Mouse (Mus musculus) urinary bladder, adult 2 months (tissue): ENCODE results near the gene Calr. TPM values are rescaled to one million over a fixed set of nuclear protein-coding genes. Genes with fewer than 3 reads are reported as not detected.

Experiments used
- DNase-seq: peaks from one replicate; pipeline ENCODE4 v3.0.0; 2022; ENCODE audit warnings: low spot score
- polyA plus RNA-seq: library from polyadenylated mRNA; depleted of rRNA; stranded (reverse); fragments of >200 nt; gene quantifications from 2 replicates; pipeline ENCODE4 v1.2.3, GENCODE M21; 2012

Calr gene
- polyA plus RNA-seq, 1 experiment, result 362 TPM

GRCm38 (mm10) chr8:84815547-84815946 is 31.2 kb downstream of the Calr start:
- peak; percentile 96 for DNase-seq

GRCm38 (mm10) chr8:84814555-84815441 is 31.9 kb downstream of the Calr start:
- DNase-seq, result no peak

DNA sequence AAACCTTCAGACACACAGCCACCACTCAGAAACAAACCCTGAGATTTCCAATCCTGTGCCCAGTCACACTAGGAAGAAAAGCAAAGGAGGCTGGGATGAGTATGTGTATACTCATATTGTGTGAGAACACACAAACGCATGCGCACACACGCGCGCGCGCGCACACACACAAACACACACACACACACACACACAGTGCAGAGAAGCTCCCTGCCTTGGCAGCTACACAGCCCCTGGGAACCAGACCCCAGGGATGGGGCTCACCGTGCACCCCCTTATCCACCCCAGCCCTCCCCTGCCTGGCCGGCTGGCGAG is 32.5 kb downstream of the Calr start:
- no peak for DNase-seq

- DNase-seq, result no peak
Measured at GRCm38 (mm10) chr8:84813830-84814229, 32.9 kb downstream of the Calr start.

DNA sequence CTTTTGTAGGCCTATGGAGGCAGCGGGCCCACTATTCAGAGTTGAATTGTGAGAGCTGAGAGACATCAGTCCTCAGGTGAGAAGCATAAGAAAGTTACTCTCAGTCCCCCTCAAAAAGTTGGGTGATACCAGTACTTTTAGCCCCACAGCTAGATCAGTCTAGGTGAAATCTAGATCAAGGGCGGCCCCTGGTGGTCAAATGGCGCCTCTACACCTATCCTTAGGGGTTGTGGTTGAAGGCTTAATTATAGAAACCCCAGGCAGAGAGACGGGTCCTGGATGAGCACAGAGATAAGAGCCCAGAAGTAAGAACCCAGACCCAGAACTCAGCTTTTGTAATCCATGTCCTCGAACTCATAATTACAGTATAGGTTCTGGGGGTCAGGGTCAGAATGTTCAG is 33.7 kb downstream of the Calr start:
- peak; percentile 67 for DNase-seq

- DNase-seq, result no peak
Measured at GRCm38 (mm10) chr8:84811303-84811702, 35.4 kb downstream of the Calr start.

DNA sequence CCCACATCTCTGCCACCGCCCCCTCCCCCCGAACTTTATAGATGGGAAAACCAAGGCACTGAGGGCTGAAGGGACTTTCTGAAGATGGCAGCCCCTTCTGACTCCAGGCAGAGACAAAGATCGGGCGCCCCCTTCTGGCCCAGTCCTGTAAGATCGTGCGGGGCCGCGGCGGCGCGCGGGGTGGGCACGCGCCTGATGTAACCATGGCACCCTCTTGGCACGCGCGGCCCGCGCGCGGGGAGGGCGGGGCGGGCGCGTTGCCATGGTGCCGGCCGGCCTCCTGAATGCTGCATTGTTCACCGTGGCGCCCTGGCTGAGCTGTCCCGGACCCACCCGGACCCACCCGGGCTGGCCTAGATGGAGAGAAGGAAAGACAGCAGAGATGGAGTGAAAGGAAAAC is 35.8 kb downstream of the Calr start:
- DNase-seq, result peak; percentile 94

GRCm38 (mm10) chr8:84809941-84810280 is 36.8 kb downstream of the Calr start:
- DNase-seq, result no peak

DNA sequence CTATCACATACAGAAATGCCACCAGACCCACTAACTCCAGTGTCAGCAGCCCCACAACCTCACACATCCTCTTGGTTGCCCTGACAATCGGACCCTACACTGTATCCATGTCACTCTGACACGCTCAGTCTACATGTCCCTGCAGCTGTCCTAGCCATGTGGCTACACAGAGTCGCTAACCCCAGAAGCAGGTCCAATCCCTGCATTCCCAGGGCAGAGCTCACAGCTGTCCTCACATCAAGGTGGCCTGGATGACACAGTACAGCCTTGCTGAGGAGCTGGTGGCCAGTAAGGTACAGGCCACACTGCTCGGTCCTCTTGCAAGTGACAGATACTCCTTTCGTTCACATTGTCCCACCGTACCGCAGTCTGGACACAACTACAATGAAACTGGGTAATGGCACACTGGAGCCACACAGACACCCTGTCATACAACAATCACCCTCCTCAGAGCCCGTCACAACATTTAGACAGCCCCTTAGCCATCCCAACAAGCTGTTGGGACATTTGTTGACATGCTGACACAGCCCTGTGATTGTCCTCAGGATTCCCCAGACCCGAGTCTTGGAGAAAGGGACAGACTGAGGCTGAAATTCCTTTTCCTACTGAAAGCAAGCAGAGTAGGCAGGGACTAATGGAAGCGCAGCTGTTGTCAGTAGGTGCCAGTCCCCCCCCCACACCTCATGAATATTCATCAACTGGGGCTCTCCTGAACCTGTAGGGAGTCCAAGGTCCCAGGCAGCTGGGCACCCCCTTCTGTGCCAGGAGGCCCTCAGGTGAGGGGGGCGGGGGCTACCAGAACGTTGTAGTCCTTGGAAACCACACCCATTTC is 37.4 kb downstream of the Calr start:
- DNase-seq, result no peak

DNA sequence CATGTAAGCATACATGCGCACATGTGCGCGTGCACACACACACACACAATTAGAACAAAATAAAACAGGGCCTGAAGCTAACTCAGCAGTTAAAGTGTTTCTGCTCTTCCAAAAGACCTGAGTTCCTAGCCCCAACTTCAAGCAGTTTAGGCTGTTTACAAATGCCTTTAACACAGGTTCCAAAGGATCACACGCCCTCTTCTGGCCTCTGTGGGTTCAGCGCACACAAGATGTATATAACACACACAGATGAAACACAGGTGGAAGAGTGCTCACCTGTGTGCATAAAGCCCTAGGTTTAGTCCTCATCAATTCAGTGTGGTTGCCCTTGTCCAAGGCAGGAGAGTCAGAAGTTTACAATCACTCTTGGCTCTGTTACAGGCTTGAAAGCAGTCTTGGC is 40.7 kb downstream of the Calr start:
- no peak for DNase-seq

DNA sequence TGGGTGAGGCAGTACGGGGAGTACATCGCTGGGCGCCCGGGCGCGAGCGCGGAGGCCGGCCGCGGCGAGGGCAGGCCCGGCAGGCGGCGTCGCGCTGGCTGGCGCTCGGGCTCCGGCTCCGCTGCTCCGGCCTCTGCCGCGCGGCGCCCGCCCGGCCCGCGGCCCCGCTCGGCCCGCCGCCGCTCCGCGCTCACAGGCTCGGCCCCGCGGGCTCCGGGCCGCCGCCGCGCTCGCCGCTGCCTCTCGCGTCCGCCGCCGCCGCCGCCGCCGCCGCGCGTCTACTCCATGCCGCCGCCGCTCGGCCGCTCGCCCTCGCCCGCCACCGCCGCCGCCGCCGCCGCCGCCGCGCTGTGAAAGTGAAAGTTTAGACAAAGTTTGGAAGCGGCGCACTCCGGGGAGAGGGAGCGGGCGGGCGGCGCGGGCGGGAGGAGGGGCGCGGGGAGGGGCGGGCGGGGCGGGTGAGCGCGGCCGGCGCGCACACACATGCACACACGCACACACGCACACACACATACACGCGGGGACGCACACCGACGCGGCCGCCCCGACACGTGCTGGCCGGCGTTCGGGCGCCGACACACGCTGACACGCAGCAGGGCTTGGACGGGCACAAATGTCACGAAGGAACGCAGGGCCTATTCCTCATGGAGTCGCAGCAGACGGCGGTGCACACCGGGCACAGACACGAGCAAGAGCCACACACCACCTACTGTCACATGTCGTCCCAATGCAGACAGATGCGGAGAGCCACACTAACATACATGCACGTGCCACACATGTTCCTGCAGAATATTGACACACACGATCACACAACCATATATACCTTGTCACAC is 46.5 kb downstream of the Calr start, which contains the start of gene Nfix:
Gene Nfix, minus strand, starts transcription at position 346 of the 833 bp plus-strand sequence.
- peak; percentile 60 for DNase-seq

GRCm38 (mm10) chr8:84799136-84799931 is 47.4 kb downstream of the Calr start:
- DNase-seq, result peak; percentile 69

DNA sequence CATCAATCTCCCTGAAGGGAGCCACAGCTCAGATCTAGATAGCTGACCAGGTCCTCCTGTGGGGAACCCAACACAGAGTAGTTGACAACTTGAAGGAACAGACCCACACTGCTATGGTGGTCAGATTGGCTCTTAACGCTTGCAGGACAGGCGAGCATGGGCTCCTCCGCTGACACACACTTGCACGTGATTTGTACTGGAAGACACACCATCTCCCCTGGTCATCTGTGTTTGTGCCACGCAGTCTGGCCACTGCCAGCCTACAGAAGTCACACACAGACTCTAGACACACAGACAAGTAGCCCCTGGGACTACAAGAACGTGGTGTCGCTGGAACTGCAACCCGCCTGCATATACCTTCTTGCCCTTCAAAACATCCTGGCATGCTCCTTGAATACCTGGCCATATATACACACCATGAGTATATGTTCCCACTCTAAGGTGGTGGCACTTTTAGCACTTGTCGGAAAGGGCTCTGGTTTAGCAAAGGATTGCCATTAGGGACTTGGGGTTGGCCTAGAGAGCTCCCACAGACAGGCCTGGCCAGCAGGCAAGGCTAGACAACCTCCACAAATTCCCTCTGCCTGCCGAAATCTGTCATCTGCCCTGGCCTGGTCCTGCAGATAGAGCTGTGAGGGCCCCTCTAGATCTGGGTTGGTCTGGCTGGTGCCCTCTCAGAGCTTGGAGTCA is 48.1 kb downstream of the Calr start:
- DNase-seq, result no peak

DNA sequence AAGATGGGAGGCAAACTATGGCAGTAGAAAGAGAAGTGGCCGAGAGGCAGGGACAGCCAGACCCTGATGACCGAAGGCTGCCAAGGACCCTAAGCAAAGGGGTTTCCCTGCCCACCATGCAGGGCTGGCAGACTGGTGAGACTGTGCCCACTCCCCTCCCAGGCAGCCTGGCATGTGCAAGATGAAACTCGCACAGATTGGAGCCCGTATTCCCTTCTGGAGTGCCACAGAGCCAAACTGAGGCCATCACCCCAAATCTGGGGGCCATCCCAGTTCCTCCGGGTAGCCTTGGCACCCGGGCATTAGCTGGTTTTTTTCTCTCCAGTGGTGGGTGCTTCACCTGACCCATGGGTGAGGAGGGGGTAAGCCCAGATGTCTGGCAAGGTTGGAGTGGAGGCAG is 48.8 kb downstream of the Calr start:
- no peak for DNase-seq

DNA sequence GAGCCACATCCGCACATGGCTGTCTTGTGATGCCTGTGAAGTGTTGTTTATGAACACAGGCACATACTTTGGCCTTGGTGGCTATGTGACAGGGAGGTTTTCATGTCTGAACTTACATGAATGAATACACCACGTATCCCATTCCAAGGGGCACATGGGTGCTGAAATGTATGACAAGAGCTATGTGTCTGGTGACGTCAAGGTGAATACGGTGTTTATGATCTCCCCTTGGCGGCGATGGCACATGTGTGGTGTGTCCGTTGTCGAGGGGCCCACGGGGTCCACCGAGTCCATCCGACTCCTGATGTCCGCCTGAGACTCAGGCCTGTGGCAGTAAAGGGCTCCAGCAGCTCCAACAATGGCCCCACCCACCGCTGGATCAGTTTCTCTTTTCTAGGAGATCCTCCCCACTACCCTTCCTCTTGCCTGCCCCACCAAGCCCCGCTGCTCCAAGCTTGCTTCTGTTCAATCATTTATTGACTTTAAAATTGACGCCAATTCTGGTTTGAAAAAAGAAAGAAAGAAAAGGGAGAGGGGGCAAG is 49.4 kb downstream of the Calr start:
- no peak for DNase-seq

DNA sequence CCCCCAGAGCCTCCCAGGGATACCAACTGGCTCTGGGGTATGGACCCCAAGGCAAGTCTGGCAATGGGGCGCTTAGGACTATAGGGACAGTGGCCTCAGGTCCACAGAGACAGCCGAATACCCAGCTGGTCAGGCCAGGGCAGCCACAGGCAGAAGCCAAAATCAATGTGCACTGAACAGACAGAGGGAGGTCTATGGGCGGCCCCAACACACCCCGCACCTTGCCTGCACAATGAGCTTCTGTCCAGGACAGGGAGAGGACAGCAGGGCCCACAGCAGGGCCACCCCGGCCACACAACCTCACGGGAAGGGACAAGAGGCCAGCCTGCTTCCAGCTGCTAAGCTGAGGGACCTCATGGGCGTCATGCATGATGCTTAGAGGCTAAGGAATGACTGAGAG is 52.2 kb downstream of the Calr start:
- DNase-seq, result no peak

DNA sequence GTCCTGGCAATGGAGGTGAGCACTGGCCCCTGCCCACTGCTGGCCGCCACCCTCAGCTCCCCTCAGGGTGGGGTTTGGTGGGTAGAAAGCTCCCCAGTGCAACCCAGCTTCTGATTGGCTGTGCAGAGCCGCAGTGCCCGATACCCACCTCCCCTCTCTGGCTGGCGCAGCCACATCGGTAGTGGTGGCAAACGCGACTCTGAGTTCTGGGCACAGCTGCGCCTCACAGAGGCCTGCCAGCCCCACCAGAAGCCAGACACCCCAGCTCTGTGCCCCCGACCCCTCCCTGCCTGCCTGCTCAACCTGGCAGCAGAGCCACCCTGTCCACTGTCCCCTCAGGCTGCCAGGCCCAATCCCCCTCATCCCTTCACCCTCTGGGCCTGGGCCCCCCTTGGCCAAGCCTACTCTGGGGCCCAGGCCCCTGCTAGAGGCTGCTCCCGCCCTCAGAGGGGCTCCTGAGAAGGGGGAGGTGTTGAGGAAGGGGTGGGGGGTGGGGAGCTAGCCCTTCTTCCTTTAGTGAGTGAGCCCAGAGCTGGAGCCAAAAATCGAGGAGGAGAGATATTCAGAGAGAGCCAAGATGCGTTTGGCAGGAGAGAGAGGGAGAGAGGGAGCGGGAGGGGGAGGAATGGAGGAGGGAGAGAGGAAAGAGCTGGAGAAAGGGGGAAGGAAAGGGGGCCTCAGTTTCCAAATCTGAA is 52.8 kb downstream of the Calr start:
- no peak for DNase-seq

GRCm38 (mm10) chr8:84793134-84793533 is 53.6 kb downstream of the Calr start:
- DNase-seq, result no peak

DNA sequence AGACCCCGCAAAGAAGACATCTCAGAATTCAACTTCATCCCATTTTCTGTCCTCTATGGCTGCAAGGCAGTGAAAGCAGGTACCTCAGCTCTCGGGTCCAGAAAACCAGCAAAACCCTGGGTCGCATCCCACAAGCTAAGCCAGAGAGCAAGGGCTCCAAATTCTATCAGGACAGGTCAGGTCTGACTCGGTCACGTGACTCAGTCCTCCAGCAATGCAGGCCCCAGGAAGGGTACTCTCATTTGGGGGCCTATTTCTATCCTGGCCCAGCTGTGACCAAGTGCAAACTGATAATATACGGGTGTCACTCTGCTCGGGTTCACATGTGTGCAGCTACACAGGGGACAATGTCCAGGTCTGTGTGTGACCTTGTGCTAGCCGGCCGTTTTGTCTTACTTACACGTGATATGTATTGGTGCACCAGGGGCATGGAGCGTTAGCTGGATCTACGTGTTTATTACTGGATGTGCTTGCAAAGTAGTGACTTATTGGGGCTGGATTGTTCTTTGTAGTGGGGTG is 54.2 kb downstream of the Calr start:
- no peak for DNase-seq
